Mouse (Mus musculus) embryonic fibroblast, embryonic 13.5 days (primary cell): Measurements from ENCODE around the gene Polrmt.

Experiments
- CTCF ChIP-seq: IDR thresholded peaks from 2 replicates; pipeline ENCODE4 v1.5.1; 2011; ENCODE audit warnings: mild to moderate bottlenecking, control low read depth, low read length, moderate library complexity, borderline replicate concordance; ENCODE audit not compliant: insufficient read depth
- POLR2A ChIP-seq: IDR thresholded peaks from 2 replicates; pipeline ENCODE4 v1.6.1; 2011; ENCODE audit warnings: low read depth, mild to moderate bottlenecking, control low read depth, low read length, moderate library complexity

- TF ChIP-seq POLR2A (no peak), CTCF (no peak)
These were observed 45.7 kb downstream of the Polrmt start for GRCm38 (mm10) chr10:79700676-79701075.
